Mouse (Mus musculus): ENCODE measurements around the gene Rpl19. TPM values are rescaled to one million over a fixed set of nuclear protein-coding genes. Genes with fewer than 3 reads are reported as not detected.
A peak's percentile ranks its signal among the peaks of the same experiment; 100 is the strongest.

Rpl19 gene
- polyA plus RNA-seq, 1 experiment: 1,209 TPM

GRCm38 (mm10) chr11:98045596-98045995 is 19.1 kb downstream of the Rpl19 start:
- no peak for TF ChIP-seq CTCF (IDR thresholded peaks at IDR 0.05; ENCODE audit: borderline replicate concordance, extremely low read depth, insufficient read depth, insufficient read length)
- no peak for TF ChIP-seq POLR2A (IDR thresholded peaks at IDR 0.05; ENCODE audit: borderline replicate concordance, extremely low read depth, insufficient read depth, insufficient read length, poor library complexity, severe bottlenecking)
- DNase-seq (ENCODE audit: low read depth): no peak

DNA sequence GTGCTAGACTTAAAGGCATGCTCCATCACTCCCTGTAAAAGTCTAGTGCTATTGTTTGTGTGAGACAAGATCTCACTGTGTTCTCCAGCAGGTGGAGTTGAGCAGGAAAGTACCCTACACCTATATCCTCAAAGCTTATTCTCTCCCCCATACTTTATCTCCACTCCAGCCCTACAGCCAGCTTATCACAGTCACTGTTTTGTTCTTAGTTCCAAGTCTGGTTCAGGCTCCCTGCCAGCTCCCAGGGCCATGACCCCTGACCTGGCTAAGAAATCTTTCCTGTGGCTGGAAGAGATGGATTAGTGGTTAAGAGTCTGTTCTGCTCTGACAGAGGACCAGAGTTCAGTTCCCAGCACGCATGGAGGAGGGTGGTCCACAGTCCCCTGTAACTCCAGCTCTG is 20.0 kb downstream of the Rpl19 start:
- TF ChIP-seq POLR2A (IDR thresholded peaks at IDR 0.05; ENCODE audit: borderline replicate concordance, extremely low read depth, insufficient read depth, insufficient read length, poor library complexity, severe bottlenecking) (no peak), CTCF (IDR thresholded peaks at IDR 0.05; ENCODE audit: borderline replicate concordance, extremely low read depth, insufficient read depth, insufficient read length) (no peak)
- DNase-seq (ENCODE audit: low read depth): no peak

- TF ChIP-seq POLR2A (IDR thresholded peaks at IDR 0.05; ENCODE audit: borderline replicate concordance, extremely low read depth, insufficient read depth, insufficient read length, poor library complexity, severe bottlenecking) (no peak), CTCF (IDR thresholded peaks at IDR 0.05; ENCODE audit: borderline replicate concordance, extremely low read depth, insufficient read depth, insufficient read length) (no peak)
- peak; percentile 75 for DNase-seq (ENCODE audit: low read depth)
Measured at GRCm38 (mm10) chr11:98047745-98048144, 21.2 kb downstream of the Rpl19 start.

DNA sequence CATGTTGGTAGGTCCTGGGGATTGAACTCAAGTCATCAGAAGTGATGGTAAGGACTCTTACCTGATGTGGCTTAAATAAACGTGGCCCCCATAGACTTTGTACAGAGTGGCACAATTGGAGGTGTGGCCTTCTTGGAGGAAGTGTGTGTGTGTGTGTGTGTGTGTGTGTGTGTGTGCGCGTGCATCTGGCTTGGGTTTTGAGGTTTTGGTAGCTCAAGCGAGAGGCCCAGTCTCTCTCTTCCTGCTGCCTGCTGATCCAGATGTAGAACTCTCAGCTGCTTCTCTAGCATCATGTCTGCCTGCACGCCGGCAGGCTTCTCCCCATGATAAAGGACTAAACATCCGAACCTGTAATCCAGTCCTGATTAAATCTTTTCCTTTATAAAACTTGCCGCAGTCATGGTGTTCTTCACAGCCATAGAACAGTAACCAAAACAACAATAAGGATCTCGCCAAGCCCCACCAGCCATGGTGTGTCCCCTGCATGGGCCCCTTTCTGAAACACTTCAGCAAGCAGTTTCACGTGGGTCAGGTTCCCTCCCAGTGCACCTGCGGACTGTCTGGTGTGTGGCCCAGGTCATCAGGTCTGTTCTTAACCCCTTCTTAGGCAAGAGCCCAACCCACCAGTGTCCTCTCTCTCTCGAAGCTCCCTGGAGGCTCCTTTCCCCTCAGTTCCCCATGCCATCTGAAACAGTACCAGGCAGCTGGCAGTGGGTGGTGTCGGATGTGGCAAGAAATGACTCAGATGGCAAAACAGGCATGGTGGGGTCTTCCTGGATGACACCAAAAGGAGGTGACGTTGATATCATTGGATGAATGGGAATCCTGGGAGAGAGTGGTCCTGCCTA is 23.4 kb downstream of the Rpl19 start:
- no peak for DNase-seq (ENCODE audit: low read depth)
- no peak for TF ChIP-seq POLR2A (IDR thresholded peaks at IDR 0.05; ENCODE audit: borderline replicate concordance, extremely low read depth, insufficient read depth, insufficient read length, poor library complexity, severe bottlenecking)
- TF ChIP-seq CTCF (IDR thresholded peaks at IDR 0.05; ENCODE audit: borderline replicate concordance, extremely low read depth, insufficient read depth, insufficient read length): no peak

GRCm38 (mm10) chr11:98050520-98050815 is 24.0 kb downstream of the Rpl19 start:
- TF ChIP-seq POLR2A (IDR thresholded peaks at IDR 0.05; ENCODE audit: borderline replicate concordance, extremely low read depth, insufficient read depth, insufficient read length, poor library complexity, severe bottlenecking): no peak
- no peak for TF ChIP-seq CTCF (IDR thresholded peaks at IDR 0.05; ENCODE audit: borderline replicate concordance, extremely low read depth, insufficient read depth, insufficient read length)
- DNase-seq (ENCODE audit: low read depth): no peak

DNA sequence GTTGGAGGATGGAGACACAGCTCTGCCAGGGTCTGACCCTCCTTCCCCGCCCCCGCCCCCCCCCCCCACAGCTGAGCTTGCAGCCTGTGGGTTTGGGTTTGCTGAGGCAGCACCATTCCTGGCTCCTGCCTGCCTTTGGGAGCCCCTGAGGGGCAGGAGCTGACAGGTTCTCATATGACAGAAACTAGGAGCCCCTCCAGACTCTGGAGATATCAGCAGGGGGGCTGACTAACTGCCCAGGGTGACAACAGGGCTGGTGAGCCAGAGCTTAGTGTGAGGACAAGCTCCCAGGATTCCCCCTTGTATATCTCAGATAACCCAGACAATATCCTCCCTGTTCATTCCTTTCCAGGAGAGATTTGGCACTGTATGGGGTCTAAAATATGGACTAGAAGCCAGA is 24.4 kb downstream of the Rpl19 start:
- no peak for DNase-seq (ENCODE audit: low read depth)
- no peak for TF ChIP-seq CTCF (IDR thresholded peaks at IDR 0.05; ENCODE audit: borderline replicate concordance, extremely low read depth, insufficient read depth, insufficient read length)
- TF ChIP-seq POLR2A (IDR thresholded peaks at IDR 0.05; ENCODE audit: borderline replicate concordance, extremely low read depth, insufficient read depth, insufficient read length, poor library complexity, severe bottlenecking): no peak

GRCm38 (mm10) chr11:98051611-98052128 is 25.2 kb downstream of the Rpl19 start:
- DNase-seq (ENCODE audit: low read depth): no peak
- TF ChIP-seq CTCF (IDR thresholded peaks at IDR 0.05; ENCODE audit: borderline replicate concordance, extremely low read depth, insufficient read depth, insufficient read length): no peak
- no peak for TF ChIP-seq POLR2A (IDR thresholded peaks at IDR 0.05; ENCODE audit: borderline replicate concordance, extremely low read depth, insufficient read depth, insufficient read length, poor library complexity, severe bottlenecking)

- no peak for TF ChIP-seq CTCF (IDR thresholded peaks at IDR 0.05; ENCODE audit: borderline replicate concordance, extremely low read depth, insufficient read depth, insufficient read length)
- no peak for TF ChIP-seq POLR2A (IDR thresholded peaks at IDR 0.05; ENCODE audit: borderline replicate concordance, extremely low read depth, insufficient read depth, insufficient read length, poor library complexity, severe bottlenecking)
- DNase-seq (ENCODE audit: low read depth): peak; percentile 64
Measured at GRCm38 (mm10) chr11:98052129-98052988, 25.8 kb downstream of the Rpl19 start.

GRCm38 (mm10) chr11:98052989-98053834 is 26.7 kb downstream of the Rpl19 start, which contains the start of gene Stac2:
TSS of gene Stac2 (minus strand) at chr11:98053462.
- DNase-seq (ENCODE audit: low read depth): peak; percentile 91
- TF ChIP-seq CTCF (IDR thresholded peaks at IDR 0.05; ENCODE audit: borderline replicate concordance, extremely low read depth, insufficient read depth, insufficient read length) (no peak), POLR2A (IDR thresholded peaks at IDR 0.05; ENCODE audit: borderline replicate concordance, extremely low read depth, insufficient read depth, insufficient read length, poor library complexity, severe bottlenecking) (no peak)

DNA sequence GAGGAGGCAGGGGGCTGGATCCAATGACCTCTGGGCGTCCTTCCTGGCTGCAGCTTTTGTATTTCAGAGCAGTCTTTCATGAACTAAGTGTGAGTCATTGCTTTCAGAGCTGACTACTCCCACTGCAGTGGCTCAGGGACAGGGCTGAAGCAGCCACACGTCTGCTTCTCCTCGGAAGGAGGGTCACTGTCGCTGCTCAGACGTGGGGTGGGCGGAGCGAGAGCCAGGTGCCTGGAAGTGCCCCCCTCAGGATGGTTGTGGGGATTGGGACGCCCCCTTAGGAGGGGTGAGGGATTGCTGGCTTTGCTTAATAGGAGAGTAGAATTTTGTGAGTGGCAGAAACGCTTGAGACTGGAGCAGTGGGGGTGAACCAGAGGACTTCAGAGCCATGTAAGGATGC is 31.0 kb downstream of the Rpl19 start:
- DNase-seq (ENCODE audit: low read depth): no peak
- no peak for TF ChIP-seq POLR2A (IDR thresholded peaks at IDR 0.05; ENCODE audit: borderline replicate concordance, extremely low read depth, insufficient read depth, insufficient read length, poor library complexity, severe bottlenecking)
- TF ChIP-seq CTCF (IDR thresholded peaks at IDR 0.05; ENCODE audit: borderline replicate concordance, extremely low read depth, insufficient read depth, insufficient read length): no peak

Measured in brain, embryonic 14.5 days (tissue).